Mouse (Mus musculus): ENCODE data around the gene Matn1. TPM values are rescaled to one million over a fixed set of nuclear protein-coding genes. Genes with fewer than 3 reads are reported as not detected.

The Matn1 gene
- polyA plus RNA-seq (2017; shearing (Covaris generic)): not detected

DNA sequence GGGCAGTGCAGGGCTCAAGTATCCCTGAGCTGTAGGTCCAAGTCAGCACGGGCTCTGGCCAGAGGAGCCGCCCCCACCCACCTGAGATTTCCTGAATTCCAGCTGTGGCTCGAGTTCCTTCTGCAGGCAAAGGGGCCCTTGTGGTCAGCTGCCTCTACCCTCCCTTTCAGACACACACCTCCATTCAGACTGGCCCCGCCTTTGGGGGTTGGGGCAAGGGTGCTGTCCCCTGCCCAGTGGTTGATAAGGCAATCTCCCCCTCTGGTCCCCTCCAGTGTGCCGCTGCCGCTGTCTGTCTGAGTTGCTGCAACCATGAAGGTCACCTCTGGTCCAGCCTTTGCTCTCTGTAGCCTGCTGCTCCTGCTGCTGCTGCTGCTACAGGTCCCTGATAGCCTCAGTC is at the start of gene Matn1:
Gene Matn1 (plus strand): TSS at position 274 of the 400 bp plus-strand sequence.

DNA sequence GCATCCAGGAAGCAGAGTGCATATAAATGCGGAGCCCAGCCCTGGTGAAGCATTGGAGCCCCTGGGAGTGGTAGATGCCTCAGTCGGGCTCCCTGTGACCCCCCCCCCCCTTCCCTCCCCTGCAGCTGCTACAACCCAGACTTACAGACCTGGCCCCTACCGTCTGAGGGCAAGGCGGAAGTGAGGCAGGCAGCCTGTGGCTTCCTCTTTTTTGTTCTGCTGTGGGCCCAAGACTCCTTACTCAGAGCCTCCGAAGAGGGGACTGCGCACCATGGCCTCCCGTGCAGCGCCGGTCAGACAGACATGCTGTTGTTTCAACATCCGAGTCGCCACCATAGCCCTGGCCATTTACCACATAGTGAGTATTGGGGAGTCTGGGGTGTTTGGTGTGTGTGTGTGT is 31.1 kb upstream of the Matn1 start, which contains the start of gene Laptm5:
Gene Laptm5 (plus strand): TSS at position 49 of the 400 bp plus-strand sequence.

Other genes with a start within 250 kb of the Matn1 start
- gene Sdc3, start 151.8 kb upstream of the Matn1 start, polyA plus RNA-seq (2017; shearing (Covaris generic)): 0.38 TPM
- gene Laptm5, start 31.3 kb upstream of the Matn1 start, polyA plus RNA-seq (2017; shearing (Covaris generic)): 2,169 TPM

All from CD4-positive, CD25-positive, alpha-beta regulatory T cell, adult 9 weeks (primary cell).